Mouse (Mus musculus): ENCODE data around the gene Nfatc2ip. TPM values are rescaled to one million over a fixed set of nuclear protein-coding genes. Genes with fewer than 3 reads are reported as not detected.

Nfatc2ip gene
- polyA plus RNA-seq, 1 experiment from 2014 or later, result 3.1 TPM

GRCm38 (mm10) chr7:126428631-126429502, 32.3 kb upstream of the Nfatc2ip start, which contains the start of gene Rabep2:
TSS of gene Rabep2 (plus strand) at chr7:126428759.
- H3K4me3 ChIP-seq, result peak within 1 kb of the TSS; percentile 62
- H3K4me1 ChIP-seq, result peaks cover 17% of the 10 kb centered on the region
- peak; percentile 87 for ATAC-seq (ENCODE audit: insufficient number of reproducible peaks, insufficient read depth, low FRiP score, low TSS enrichment, low read depth)
- H3K27ac ChIP-seq, result peak within 1 kb of the TSS; percentile 96
- no peaks in the 10 kb centered on the region for H3K27me3 ChIP-seq
- peaks cover 18% of the 10 kb centered on the region; the same call in 1 of the 2 replicates for H3K36me3 ChIP-seq
- peak within 1 kb of the TSS; percentile 80 for H3K4me2 ChIP-seq
- under 1% methylated on average over 82 of the region's 82 CpGs for WGBS
- peak within 1 kb of the TSS; percentile 91 for H3K9ac ChIP-seq
- no peaks in the 10 kb centered on the region for H3K9me3 ChIP-seq

- H3K4me1 ChIP-seq, result peaks cover 17% of the 10 kb centered on the region
- peak overlapping the region; percentile 62 for H3K4me3 ChIP-seq
- H3K36me3 ChIP-seq, result peaks cover 16% of the 10 kb centered on the region; the same call in 1 of the 2 replicates
- no peaks in the 10 kb centered on the region for H3K27me3 ChIP-seq
- 22% methylated on average over 4 of the region's 4 CpGs for WGBS
- peak overlapping the region; percentile 80 for H3K4me2 ChIP-seq
- no peaks in the 10 kb centered on the region for H3K9me3 ChIP-seq
- peak overlapping the region; percentile 91 for H3K9ac ChIP-seq
- H3K27ac ChIP-seq, result peak overlapping the region; percentile 96
- no peak for ATAC-seq (ENCODE audit: insufficient number of reproducible peaks, insufficient read depth, low FRiP score, low TSS enrichment, low read depth)
Measured at GRCm38 (mm10) chr7:126428154-126428553, 31.6 kb upstream of the Nfatc2ip start.

- H3K4me1 ChIP-seq, result peaks cover 17% of the 10 kb centered on the region
- H3K4me3 ChIP-seq, result no peak overlapping the region
- ATAC-seq (ENCODE audit: insufficient number of reproducible peaks, insufficient read depth, low FRiP score, low TSS enrichment, low read depth), result no peak
- H3K36me3 ChIP-seq, result peaks cover 13% of the 10 kb centered on the region; the same call in 1 of the 2 replicates
- 59% methylated on average over 12 of the region's 13 CpGs for WGBS
- H3K27me3 ChIP-seq, result no peaks in the 10 kb centered on the region
- H3K9ac ChIP-seq, result no peak overlapping the region
- no peak overlapping the region for H3K27ac ChIP-seq
- no peaks in the 10 kb centered on the region for H3K9me3 ChIP-seq
- H3K4me2 ChIP-seq, result peak overlapping the region; percentile 80; the same call in 1 of the 2 replicates
Measured at GRCm38 (mm10) chr7:126427323-126427860, 30.9 kb upstream of the Nfatc2ip start.

GRCm38 (mm10) chr7:126424161-126424560, 27.6 kb upstream of the Nfatc2ip start:
- H3K4me1 ChIP-seq, result peaks cover 7% of the 10 kb centered on the region
- no peaks in the 10 kb centered on the region for H3K27me3 ChIP-seq
- no peak overlapping the region for H3K9ac ChIP-seq
- no peak overlapping the region for H3K4me2 ChIP-seq
- H3K4me3 ChIP-seq, result no peak overlapping the region
- no peaks in the 10 kb centered on the region for H3K9me3 ChIP-seq
- WGBS, result 81% methylated on average over 6 of the region's 6 CpGs
- H3K27ac ChIP-seq, result no peak overlapping the region
- no peaks in the 10 kb centered on the region for H3K36me3 ChIP-seq
- ATAC-seq (ENCODE audit: insufficient number of reproducible peaks, insufficient read depth, low FRiP score, low TSS enrichment, low read depth), result no peak

- H3K4me3 ChIP-seq, result no peak overlapping the region
- WGBS, result 85% methylated on average over 5 of the region's 5 CpGs
- H3K27ac ChIP-seq, result no peak overlapping the region
- no peaks in the 10 kb centered on the region for H3K9me3 ChIP-seq
- no peaks in the 10 kb centered on the region for H3K36me3 ChIP-seq
- no peak for ATAC-seq (ENCODE audit: insufficient number of reproducible peaks, insufficient read depth, low FRiP score, low TSS enrichment, low read depth)
- no peak overlapping the region for H3K9ac ChIP-seq
- 0 out of 2 replicates have a peak, but pooled peaks cover 6% of the 10 kb centered on the region for H3K4me1 ChIP-seq
- no peaks in the 10 kb centered on the region for H3K27me3 ChIP-seq
- no peak overlapping the region for H3K4me2 ChIP-seq
Measured at GRCm38 (mm10) chr7:126421756-126422155, 25.2 kb upstream of the Nfatc2ip start.

- ATAC-seq (ENCODE audit: insufficient number of reproducible peaks, insufficient read depth, low FRiP score, low TSS enrichment, low read depth), result no peak
- Histone ChIP-seq H3K4me1 (0 out of 2 replicates have a peak, but pooled peaks cover 11% of the 10 kb centered on the region), H3K4me2 (no peak overlapping the region), H3K9me3 (no peaks in the 10 kb centered on the region), H3K4me3 (no peak overlapping the region), H3K27me3 (no peaks in the 10 kb centered on the region), H3K36me3 (no peaks in the 10 kb centered on the region), H3K27ac (no peak overlapping the region), H3K9ac (no peak overlapping the region)
- 44% methylated on average over 3 of the region's 3 CpGs for WGBS
Measured at GRCm38 (mm10) chr7:126418496-126418895, 22.0 kb upstream of the Nfatc2ip start.

- H3K9ac ChIP-seq, result no peak overlapping the region
- no peak for ATAC-seq (ENCODE audit: insufficient number of reproducible peaks, insufficient read depth, low FRiP score, low TSS enrichment, low read depth)
- 0 out of 2 replicates have a peak, but pooled peaks cover 11% of the 10 kb centered on the region for H3K4me1 ChIP-seq
- no peaks in the 10 kb centered on the region for H3K27me3 ChIP-seq
- H3K4me3 ChIP-seq, result no peak overlapping the region
- 83% methylated on average over 4 of the region's 4 CpGs for WGBS
- H3K9me3 ChIP-seq, result no peaks in the 10 kb centered on the region
- no peaks in the 10 kb centered on the region for H3K36me3 ChIP-seq
- no peak overlapping the region for H3K4me2 ChIP-seq
- H3K27ac ChIP-seq, result peak overlapping the region; percentile 44; the same call in 1 of the 2 replicates
Measured at GRCm38 (mm10) chr7:126417606-126418005, 21.1 kb upstream of the Nfatc2ip start.

GRCm38 (mm10) chr7:126417045-126417444, 20.5 kb upstream of the Nfatc2ip start:
- H3K4me2 ChIP-seq, result no peak overlapping the region
- H3K4me1 ChIP-seq, result 0 out of 2 replicates have a peak, but pooled peaks cover 11% of the 10 kb centered on the region
- no peaks in the 10 kb centered on the region for H3K9me3 ChIP-seq
- H3K27me3 ChIP-seq, result no peaks in the 10 kb centered on the region
- WGBS, result 30% methylated on average over 8 of the region's 8 CpGs
- H3K36me3 ChIP-seq, result no peaks in the 10 kb centered on the region
- no peak for ATAC-seq (ENCODE audit: insufficient number of reproducible peaks, insufficient read depth, low FRiP score, low TSS enrichment, low read depth)
- peak overlapping the region; percentile 44; the same call in 1 of the 2 replicates for H3K27ac ChIP-seq
- H3K4me3 ChIP-seq, result no peak overlapping the region
- 0 out of 2 replicates have a peak overlapping the region, but pooled peaks have one; percentile 49 for H3K9ac ChIP-seq

GRCm38 (mm10) chr7:126416615-126417014, 20.1 kb upstream of the Nfatc2ip start:
- H3K9me3 ChIP-seq, result no peaks in the 10 kb centered on the region
- no peak for ATAC-seq (ENCODE audit: insufficient number of reproducible peaks, insufficient read depth, low FRiP score, low TSS enrichment, low read depth)
- no peak overlapping the region for H3K9ac ChIP-seq
- no peak overlapping the region for H3K4me3 ChIP-seq
- H3K4me1 ChIP-seq, result 0 out of 2 replicates have a peak, but pooled peaks cover 11% of the 10 kb centered on the region
- H3K27ac ChIP-seq, result 0 out of 2 replicates have a peak overlapping the region, but pooled peaks have one; percentile 44
- H3K4me2 ChIP-seq, result no peak overlapping the region
- WGBS, result 59% methylated on average over 2 of the region's 2 CpGs
- H3K36me3 ChIP-seq, result no peaks in the 10 kb centered on the region
- H3K27me3 ChIP-seq, result no peaks in the 10 kb centered on the region

GRCm38 (mm10) chr7:126414725-126415124, 18.2 kb upstream of the Nfatc2ip start, which contains the start of gene Cd19:
TSS of gene Cd19 (minus strand) at chr7:126414889.
- Histone ChIP-seq H3K4me1 (0 out of 2 replicates have a peak, but pooled peaks cover 11% of the 10 kb centered on the region), H3K27me3 (0 out of 2 replicates have a peak, but pooled peaks cover 5% of the 10 kb centered on the region), H3K4me3 (no peak within 1 kb of the TSS), H3K9me3 (no peaks in the 10 kb centered on the region), H3K9ac (no peak within 1 kb of the TSS), H3K36me3 (no peaks in the 10 kb centered on the region), H3K4me2 (no peak within 1 kb of the TSS), H3K27ac (no peak within 1 kb of the TSS)
- no peak for ATAC-seq (ENCODE audit: insufficient number of reproducible peaks, insufficient read depth, low FRiP score, low TSS enrichment, low read depth)
- WGBS, result 87% methylated on average over 6 of the region's 6 CpGs

GRCm38 (mm10) chr7:126411061-126411460, 14.5 kb upstream of the Nfatc2ip start:
- WGBS, result 87% methylated on average over 4 of the region's 4 CpGs
- no peak overlapping the region for H3K4me2 ChIP-seq
- H3K4me1 ChIP-seq, result no peaks in the 10 kb centered on the region
- no peaks in the 10 kb centered on the region for H3K9me3 ChIP-seq
- H3K27ac ChIP-seq, result no peak overlapping the region
- no peaks in the 10 kb centered on the region for H3K36me3 ChIP-seq
- H3K27me3 ChIP-seq, result 0 out of 2 replicates have a peak, but pooled peaks cover 5% of the 10 kb centered on the region
- H3K4me3 ChIP-seq, result no peak overlapping the region
- no peak for ATAC-seq (ENCODE audit: insufficient number of reproducible peaks, insufficient read depth, low FRiP score, low TSS enrichment, low read depth)
- H3K9ac ChIP-seq, result no peak overlapping the region
